Mouse (Mus musculus) spleen, adult 10 weeks (tissue): ENCODE data around the gene Icosl. TPM values are rescaled to one million over a fixed set of nuclear protein-coding genes. Genes with fewer than 3 reads are reported as not detected.

ENCODE experiments used
- polyA plus RNA-seq: library from polyadenylated mRNA; stranded (reverse); fragments of 350-450 nt; fragmentation: Illumina TruSeq; extraction: RNeasy Lipid Tissue Mini Kit (QIAGEN cat#74804); gene quantifications from one replicate; pipeline ENCODE4 v1.2.3, GENCODE M21; 2015; ENCODE audit warnings: low replicate concordance; ENCODE audit not compliant: insufficient read depth

Icosl gene
- 222 TPM for polyA plus RNA-seq

DNA sequence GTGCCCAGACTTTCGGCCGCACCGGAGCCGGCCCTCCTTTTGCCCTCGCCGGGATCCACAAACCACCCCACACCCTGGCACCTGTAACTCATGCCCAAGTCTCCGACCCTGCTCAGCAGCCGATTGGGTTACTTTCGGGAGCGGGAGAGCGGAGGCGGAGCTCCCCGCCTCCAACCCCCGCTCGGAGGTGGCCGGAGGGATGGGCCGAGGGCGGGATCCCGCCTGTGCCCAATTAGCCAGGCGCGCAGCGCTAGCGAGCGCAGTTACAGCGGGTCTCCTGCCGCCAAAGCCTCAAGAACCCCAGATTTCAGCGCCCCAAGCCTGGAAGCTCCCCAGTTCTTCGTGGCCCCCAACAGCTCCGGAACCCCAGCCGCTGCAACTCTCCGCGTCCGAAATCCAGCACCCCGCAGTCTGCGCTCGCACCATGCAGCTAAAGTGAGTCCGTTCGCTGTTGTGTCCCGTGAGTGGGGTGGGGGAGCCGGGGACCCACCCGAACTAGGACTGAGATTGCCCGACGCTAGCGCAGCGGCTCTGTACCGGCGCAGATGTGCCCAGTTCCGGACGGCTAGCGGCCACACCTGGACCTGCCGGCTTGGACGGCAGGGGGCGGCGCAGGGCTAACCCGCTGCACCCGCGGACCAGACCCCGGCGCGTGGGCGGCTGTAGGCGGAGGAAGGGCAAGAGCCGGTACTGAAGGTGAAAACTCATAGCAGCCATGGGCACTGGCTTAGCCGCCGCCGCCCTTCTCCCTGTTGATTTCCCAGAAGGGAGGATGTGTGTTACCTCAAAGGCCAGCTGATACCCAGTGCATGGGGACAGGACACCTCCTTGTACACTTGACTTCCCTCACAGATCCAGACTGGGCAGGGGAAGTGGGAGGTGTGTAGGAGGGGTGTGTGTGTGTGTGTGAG, at the start of gene Icosl:
Gene Icosl (plus strand): TSS at position 202 of the 911 bp plus-strand sequence.

DNA sequence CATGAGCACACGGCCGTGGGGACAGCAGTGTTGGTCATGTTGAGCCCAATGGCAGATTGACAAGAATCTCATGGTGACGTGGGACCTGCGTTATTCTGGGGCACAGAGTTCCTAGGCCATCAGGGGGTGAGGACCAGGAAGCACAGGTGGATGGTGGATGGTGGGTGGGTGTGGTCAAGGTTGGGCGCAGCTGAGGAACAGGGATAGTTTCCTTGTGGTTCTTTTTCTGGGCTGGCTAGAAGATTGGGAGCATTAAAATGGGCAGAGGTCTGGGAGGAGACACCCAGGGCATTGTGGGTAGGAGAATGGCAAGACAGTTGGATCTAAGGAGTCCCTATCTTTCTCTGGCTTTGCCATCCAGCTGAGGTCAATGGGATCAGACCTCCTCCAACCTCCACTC, 27.5 kb upstream of the Icosl start, which contains the start of gene Dnmt3l:
Gene Dnmt3l (plus strand): TSS at position 301 of the 400 bp plus-strand sequence.

DNA sequence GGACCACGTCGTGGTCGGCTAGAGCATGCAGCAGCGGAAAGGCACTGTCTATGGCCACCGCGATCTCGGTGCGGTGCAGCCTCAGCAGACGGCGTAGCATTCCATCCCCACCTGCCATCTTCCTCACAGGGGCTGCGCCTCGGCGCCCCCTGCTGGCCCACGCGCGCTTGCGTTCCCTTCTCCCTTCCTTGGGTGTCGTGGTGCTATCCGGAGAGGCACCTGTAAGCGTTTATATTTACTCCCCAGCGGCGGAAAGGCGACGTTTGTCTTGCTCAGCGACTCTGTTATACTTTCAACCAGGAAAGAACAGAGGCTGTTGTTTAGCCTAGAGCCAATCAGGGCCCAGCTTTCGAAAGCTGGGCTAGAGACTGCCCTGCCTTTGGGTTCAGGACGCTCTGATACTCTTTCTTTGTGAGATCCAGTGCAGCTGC, 25.7 kb upstream of the Icosl start, which contains the start of gene Aire:
Gene Aire (minus strand): TSS at position 205 of the 431 bp plus-strand sequence.

Other genes with a start within 250 kb of the Icosl start
- not detected for gene Krtap10-4, start 242.2 kb upstream of the Icosl start, polyA plus RNA-seq
- not detected for gene Krtap10-10, start 233.4 kb upstream of the Icosl start, polyA plus RNA-seq
- gene Gm36176, start 222.5 kb upstream of the Icosl start, polyA plus RNA-seq: not detected
- not detected for gene Gm10318, start 216.4 kb upstream of the Icosl start, polyA plus RNA-seq
- gene Gm3285, start 207.3 kb upstream of the Icosl start, polyA plus RNA-seq: not detected
- gene Lrrc3, start 166.8 kb upstream of the Icosl start, polyA plus RNA-seq: 1.2 TPM
- gene Trpm2, start 98.7 kb upstream of the Icosl start, polyA plus RNA-seq: 66.5 TPM
- gene 1810043G02Rik, start 90.8 kb upstream of the Icosl start, polyA plus RNA-seq: 4.4 TPM
- 8.5 TPM for gene Pfkl, start 59.2 kb upstream of the Icosl start, polyA plus RNA-seq
- gene Dnmt3l, start 27.4 kb upstream of the Icosl start, polyA plus RNA-seq: not detected
- gene Aire, start 25.7 kb upstream of the Icosl start, polyA plus RNA-seq: 1.9 TPM
- 16.5 TPM for gene D10Jhu81e, start 100.5 kb downstream of the Icosl start, polyA plus RNA-seq
- 14.7 TPM for gene Pwp2, start 115.8 kb downstream of the Icosl start, polyA plus RNA-seq
- gene Trappc10, start 175.3 kb downstream of the Icosl start, polyA plus RNA-seq: 37.9 TPM